Mouse (Mus musculus) liver, embryonic 11.5 days (tissue): Measurements from ENCODE around the gene St8sia1. TPM values are rescaled to one million over a fixed set of nuclear protein-coding genes. Genes with fewer than 3 reads are reported as not detected.

Experiments
- ATAC-seq: fragments of 200-750 bp; cut with Nextera tagmentation; replicated peaks from 2 replicates; pipeline ENCODE4 v1.8.0; 2017; ENCODE audit warnings: moderate number of reproducible peaks, mild to moderate bottlenecking, moderate TSS enrichment, moderate library complexity; ENCODE audit not compliant: low FRiP score
- DNase-seq: peaks from one replicate; pipeline ENCODE4 v3.0.0-alpha.2; 2017; ENCODE audit warnings: low spot score
- H3K27ac ChIP-seq: fragments of 300-500 bp; sonication (generic); 2 replicates; pipeline ENCODE4 v1.5.1; 2014; ENCODE audit warnings: mild to moderate bottlenecking, low read depth, low read length, control low read depth
- H3K27me3 ChIP-seq: fragments of 300-500 bp; sonication (generic); replicated peaks from 2 replicates; pipeline ENCODE4 v1.6.1; 2014; ENCODE audit warnings: low read length, mixed read lengths; ENCODE audit not compliant: control insufficient read depth, insufficient read depth
- H3K36me3 ChIP-seq: fragments of 300-500 bp; sonication (generic); 2 replicates; pipeline ENCODE4 v1.6.1; 2014; ENCODE audit warnings: mild to moderate bottlenecking, low read length, moderate library complexity, mixed read lengths; ENCODE audit not compliant: control insufficient read depth, insufficient read depth
- H3K4me1 ChIP-seq: fragments of 300-500 bp; sonication (generic); replicated peaks from 2 replicates; pipeline ENCODE4 v1.6.1; 2014; ENCODE audit warnings: low read length, mixed read lengths; ENCODE audit not compliant: control insufficient read depth, insufficient read depth
- H3K4me2 ChIP-seq: fragments of 300-500 bp; sonication (generic); 2 replicates; pipeline ENCODE4 v1.6.1; 2014; ENCODE audit warnings: mild to moderate bottlenecking, control low read depth, moderate library complexity
- H3K4me3 ChIP-seq: fragments of 300-500 bp; sonication (generic); 2 replicates; pipeline ENCODE4 v1.5.1; 2014; ENCODE audit warnings: low read depth, low read length, control low read depth
- H3K9ac ChIP-seq: fragments of 300-500 bp; sonication (generic); 2 replicates; pipeline ENCODE4 v1.6.1; 2014; ENCODE audit warnings: low read depth, low read length, control low read depth
- H3K9me3 ChIP-seq: fragments of 300-500 bp; sonication (generic); 2 replicates; pipeline ENCODE4 v1.6.1; 2016; ENCODE audit warnings: low read length, inconsistent platforms, mixed read lengths; ENCODE audit not compliant: control insufficient read depth
- WGBS: fragments of 180-500 bp; shearing (Covaris S2); extraction: QIAGEN DNeasy Blood & Tissue Kit; methylation state at CpG from one replicate; pipeline ENCODE4 v1.1.7; 2014; 5-methylcytosine and 5-hydroxymethylcytosine counted together
- polyA plus RNA-seq: library from polyadenylated mRNA; unstranded; fragments of >200 nt; fragmentation: Nextera tagmentation; extraction: Ambion mirVana; gene quantifications from 2 replicates; pipeline ENCODE4 v1.2.1, GENCODE M21; 2014

Gene St8sia1
- polyA plus RNA-seq, 1 experiment from 2014 or later = 2.1 TPM

DNA sequence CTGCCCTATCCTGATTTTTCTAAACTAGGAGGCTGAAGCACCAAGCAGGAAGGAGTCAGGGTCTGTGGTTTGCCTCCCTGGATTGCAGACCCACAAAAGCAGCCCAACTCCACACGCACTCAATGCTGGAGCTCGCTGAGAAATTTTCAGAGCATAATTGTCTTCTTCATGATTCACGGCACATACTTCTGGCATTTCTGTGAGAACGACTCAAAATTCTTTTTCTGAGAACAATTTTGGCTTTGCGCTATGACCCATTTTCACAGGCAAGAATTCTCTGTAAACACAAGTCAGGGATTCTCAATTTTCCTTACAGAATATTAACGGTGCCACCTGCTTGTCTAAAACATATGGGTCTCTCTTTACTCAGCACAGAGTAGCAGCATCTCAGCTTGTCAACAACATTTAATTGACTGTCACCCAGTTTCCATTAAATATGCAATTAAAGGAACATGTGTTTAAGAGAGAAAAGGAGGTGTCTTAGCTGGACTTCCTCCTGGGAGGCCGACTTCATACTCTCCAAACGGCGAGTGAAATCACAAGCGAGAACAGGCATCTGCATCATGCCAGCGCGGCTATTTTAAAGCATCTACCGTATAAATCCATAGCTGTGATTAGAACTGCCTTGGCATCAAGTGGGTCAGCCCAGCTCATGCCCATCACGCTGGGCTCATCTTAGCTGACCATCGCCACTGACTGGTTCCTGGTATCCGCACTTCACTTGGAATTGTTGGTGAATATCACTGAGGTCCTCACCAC, 35.5 kb downstream of the St8sia1 start:
- no peak overlapping the region for H3K9ac ChIP-seq
- no peaks in the 10 kb centered on the region for H3K27me3 ChIP-seq
- H3K9me3 ChIP-seq = no peaks in the 10 kb centered on the region
- ATAC-seq (no peak), DNase-seq (no peak)
- no peak overlapping the region for H3K27ac ChIP-seq
- H3K36me3 ChIP-seq = no peaks in the 10 kb centered on the region
- H3K4me3 ChIP-seq = no peak overlapping the region
- no peaks in the 10 kb centered on the region for H3K4me1 ChIP-seq
- 87% methylated on average over 16 of the region's 16 CpGs for WGBS
- H3K4me2 ChIP-seq = no peak overlapping the region

DNA sequence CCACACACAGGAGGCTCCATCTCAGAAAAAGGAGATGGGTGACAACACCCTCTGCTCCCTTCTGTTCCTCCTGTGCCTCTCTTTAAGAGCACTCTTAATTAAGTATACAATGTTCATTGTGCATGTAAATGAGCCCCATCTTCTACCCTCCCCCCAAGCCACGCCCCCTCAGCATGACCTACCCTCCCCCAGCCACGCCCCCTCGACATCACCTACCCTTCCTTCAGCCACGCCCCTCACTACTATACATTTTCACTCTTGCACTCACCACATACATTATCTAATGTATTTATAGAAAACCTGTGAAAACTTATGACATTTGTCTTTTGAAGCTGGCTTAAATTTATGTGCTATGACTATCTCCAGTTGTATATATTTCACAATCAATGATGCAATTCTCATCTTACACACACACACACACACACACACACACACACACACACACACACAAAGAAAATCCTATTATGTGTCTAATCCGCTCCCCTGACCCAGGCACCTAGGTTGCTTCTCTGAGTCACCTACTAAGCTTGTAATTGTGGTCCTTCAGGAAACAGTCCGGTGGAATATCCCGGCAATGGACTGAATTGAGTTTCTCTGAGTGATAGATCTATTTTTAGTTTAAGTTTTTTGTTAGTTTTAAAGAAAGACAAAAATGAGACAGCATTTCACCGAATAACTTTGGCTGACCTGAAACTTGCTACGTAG, 37.2 kb downstream of the St8sia1 start:
- H3K4me2 ChIP-seq = no peak overlapping the region
- DNase-seq (no peak), ATAC-seq (no peak)
- no peaks in the 10 kb centered on the region for H3K4me1 ChIP-seq
- WGBS = 82% methylated on average over 9 of the region's 9 CpGs
- H3K27ac ChIP-seq = no peak overlapping the region
- H3K36me3 ChIP-seq = no peaks in the 10 kb centered on the region
- H3K27me3 ChIP-seq = no peaks in the 10 kb centered on the region
- H3K9me3 ChIP-seq = no peaks in the 10 kb centered on the region
- H3K9ac ChIP-seq = no peak overlapping the region
- no peak overlapping the region for H3K4me3 ChIP-seq

DNA sequence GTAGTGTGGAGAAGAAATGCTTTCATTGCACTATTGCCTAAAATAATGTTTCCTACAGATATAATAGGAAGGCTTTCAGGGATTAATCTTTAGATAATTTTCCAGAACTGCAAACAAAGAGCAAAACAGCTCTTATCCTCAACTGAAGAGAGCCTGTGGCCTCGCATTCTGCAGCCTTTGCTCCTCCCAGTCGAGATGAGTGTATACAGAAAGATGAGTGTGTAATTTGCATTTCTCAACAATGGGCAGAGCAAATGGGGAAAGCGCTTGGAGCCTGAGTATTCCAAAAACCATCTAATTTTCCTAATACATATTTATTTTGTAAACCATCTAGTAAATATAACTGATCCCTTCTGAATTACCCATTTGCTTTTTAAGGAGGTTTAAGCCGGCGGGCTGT, 38.3 kb downstream of the St8sia1 start:
- H3K4me2 ChIP-seq = no peak overlapping the region
- no peaks in the 10 kb centered on the region for H3K27me3 ChIP-seq
- no peak overlapping the region for H3K4me3 ChIP-seq
- H3K27ac ChIP-seq = no peak overlapping the region
- H3K9ac ChIP-seq = no peak overlapping the region
- no peaks in the 10 kb centered on the region for H3K9me3 ChIP-seq
- DNase-seq = no peak
- H3K36me3 ChIP-seq = no peaks in the 10 kb centered on the region
- no peaks in the 10 kb centered on the region for H3K4me1 ChIP-seq
- WGBS = 80% methylated on average over 5 of the region's 5 CpGs
- no peak for ATAC-seq

DNA sequence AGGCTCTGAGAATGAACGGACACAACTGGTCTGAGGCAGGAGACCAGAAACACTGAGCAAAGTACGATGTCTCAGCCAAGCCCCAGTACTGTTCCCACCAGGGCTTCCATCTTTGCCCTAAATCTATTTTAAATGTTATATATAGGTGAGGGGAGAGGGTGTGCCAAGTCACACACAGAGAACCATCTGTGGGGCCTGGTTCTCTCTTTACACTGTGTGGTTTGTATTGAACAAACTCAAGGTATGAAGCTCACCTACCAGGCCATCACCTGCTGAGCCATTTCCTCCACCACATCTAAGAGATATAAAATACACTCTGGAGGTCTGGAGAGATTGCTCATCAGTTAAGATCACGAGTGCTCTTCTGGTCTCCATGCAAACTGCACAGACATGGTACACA, 38.9 kb downstream of the St8sia1 start:
- DNase-seq (no peak), ATAC-seq (no peak)
- H3K4me2 ChIP-seq = no peak overlapping the region
- H3K4me1 ChIP-seq = no peaks in the 10 kb centered on the region
- no peaks in the 10 kb centered on the region for H3K9me3 ChIP-seq
- WGBS = 75% methylated on average over 3 of the region's 3 CpGs
- no peaks in the 10 kb centered on the region for H3K27me3 ChIP-seq
- H3K4me3 ChIP-seq = no peak overlapping the region
- H3K27ac ChIP-seq = no peak overlapping the region
- no peaks in the 10 kb centered on the region for H3K36me3 ChIP-seq
- no peak overlapping the region for H3K9ac ChIP-seq

DNA sequence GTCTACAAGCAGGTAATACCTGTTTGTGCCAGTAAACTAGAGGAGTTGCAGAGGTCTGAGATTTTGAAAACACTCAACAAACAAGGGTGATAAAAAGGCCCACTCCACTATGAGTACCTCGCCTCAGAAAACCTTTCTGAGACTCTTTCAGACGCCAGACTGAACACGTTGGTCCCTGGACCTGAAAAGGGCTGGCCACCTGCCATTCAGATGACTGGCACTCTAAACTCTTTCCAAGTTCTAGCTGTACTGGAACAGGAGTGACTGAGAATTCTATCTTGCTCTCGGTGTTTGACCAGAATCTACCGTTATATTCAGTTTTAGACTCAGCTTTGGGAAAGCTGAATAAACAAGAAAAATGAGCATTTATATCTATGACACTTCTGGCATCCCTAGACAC, 43.4 kb downstream of the St8sia1 start:
- DNase-seq (no peak), ATAC-seq (no peak)
- H3K27ac ChIP-seq = no peak overlapping the region
- no peak overlapping the region for H3K4me2 ChIP-seq
- WGBS = 74% methylated on average over 5 of the region's 5 CpGs
- H3K9me3 ChIP-seq = no peaks in the 10 kb centered on the region
- no peaks in the 10 kb centered on the region for H3K27me3 ChIP-seq
- no peak overlapping the region for H3K4me3 ChIP-seq
- H3K9ac ChIP-seq = no peak overlapping the region
- H3K36me3 ChIP-seq = no peaks in the 10 kb centered on the region
- H3K4me1 ChIP-seq = no peaks in the 10 kb centered on the region

DNA sequence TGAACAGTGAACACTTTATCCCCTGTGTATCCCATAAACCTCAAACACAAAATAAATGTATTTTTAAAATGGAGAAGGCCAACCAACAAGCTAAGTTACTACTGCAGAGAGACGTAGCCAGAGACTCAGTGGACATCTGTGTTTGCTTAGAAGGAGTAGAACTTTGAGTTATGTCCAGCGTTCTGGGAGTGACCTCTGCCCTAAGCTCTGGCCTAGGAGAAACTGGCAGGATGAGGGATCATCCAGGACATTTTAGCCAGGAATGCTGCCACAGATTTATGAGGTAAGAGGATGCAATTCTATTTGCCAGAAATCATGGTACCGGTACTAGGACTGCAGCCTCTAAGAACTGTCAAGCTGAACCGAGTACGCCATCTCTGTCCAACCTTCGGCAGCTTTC, 45.6 kb downstream of the St8sia1 start:
- ATAC-seq (no peak), DNase-seq (no peak)

DNA sequence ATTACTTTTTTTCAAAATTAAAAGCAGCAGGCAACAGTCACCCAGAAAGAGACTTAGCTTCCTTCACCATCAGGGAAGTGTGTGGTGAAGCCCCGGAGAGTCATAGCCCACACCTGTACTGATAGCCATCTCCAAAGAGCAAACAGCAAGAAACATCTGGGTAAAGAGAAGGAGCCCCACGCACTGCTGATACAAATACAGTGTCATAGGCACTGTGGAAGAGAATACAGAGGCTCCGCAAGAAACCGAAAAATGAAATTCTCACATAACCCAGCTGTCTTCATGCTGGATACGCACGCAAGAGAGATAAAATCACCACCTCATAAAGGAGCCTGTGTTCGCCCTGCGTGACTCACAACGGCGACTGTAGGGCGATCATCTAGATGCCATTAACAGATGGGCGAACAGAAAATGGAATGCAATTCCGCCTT, 46.8 kb downstream of the St8sia1 start:
- Histone ChIP-seq H3K9ac (no peak overlapping the region), H3K4me3 (no peak overlapping the region), H3K36me3 (no peaks in the 10 kb centered on the region), H3K27me3 (no peaks in the 10 kb centered on the region), H3K4me2 (no peak overlapping the region), H3K4me1 (no peaks in the 10 kb centered on the region), H3K9me3 (no peaks in the 10 kb centered on the region), H3K27ac (no peak overlapping the region)
- 80% methylated on average over 13 of the region's 13 CpGs for WGBS
- no peak for ATAC-seq
- DNase-seq = no peak

More for the DNA sequence above, 45.6 kb downstream of the St8sia1 start:
- Histone ChIP-seq H3K36me3 (no peaks in the 10 kb centered on the region), H3K9ac (no peak overlapping the region), H3K4me3 (no peak overlapping the region), H3K4me2 (no peak overlapping the region), H3K4me1 (no peaks in the 10 kb centered on the region), H3K27me3 (no peaks in the 10 kb centered on the region), H3K27ac (no peak overlapping the region), H3K9me3 (no peaks in the 10 kb centered on the region)
- 77% methylated on average over 6 of the region's 6 CpGs for WGBS

DNA sequence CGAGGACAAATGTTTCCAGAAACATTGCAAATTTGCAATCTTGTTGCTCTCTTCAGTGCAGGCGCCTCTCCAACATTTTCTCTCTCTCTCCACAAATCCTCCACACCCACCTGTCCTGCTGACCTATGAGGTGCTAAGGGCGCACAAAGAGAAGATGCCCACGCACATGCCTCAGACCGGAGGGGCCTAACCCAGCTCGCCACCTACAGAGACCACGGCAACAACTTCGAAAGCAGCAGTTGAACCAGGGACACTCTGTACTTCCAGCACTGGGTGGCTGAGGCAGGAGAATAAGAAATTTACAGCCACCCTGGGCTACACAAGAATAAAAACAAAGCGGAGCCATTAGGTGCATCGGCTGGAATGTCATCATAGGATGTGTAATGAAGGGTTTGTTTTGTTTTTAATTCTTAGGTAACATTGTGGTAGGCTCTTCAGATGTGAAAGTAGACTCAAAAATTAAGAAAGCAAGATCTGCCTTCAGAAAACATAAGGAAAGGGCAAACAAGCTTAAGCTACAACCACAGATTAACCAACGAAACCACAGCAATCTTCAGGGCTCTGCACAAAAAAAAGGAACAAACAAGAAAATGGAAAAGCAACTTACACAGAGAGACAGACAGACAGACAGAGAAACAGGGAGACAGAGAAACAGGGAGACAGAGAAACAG, 47.8 kb downstream of the St8sia1 start:
- H3K27me3 ChIP-seq = no peaks in the 10 kb centered on the region
- no peak overlapping the region for H3K27ac ChIP-seq
- H3K4me2 ChIP-seq = no peak overlapping the region
- ATAC-seq (no peak), DNase-seq (no peak)
- no peaks in the 10 kb centered on the region for H3K4me1 ChIP-seq
- H3K36me3 ChIP-seq = no peaks in the 10 kb centered on the region
- WGBS = 78% methylated on average over 11 of the region's 11 CpGs
- H3K9me3 ChIP-seq = no peaks in the 10 kb centered on the region
- H3K9ac ChIP-seq = no peak overlapping the region
- no peak overlapping the region for H3K4me3 ChIP-seq
